Mouse (Mus musculus) midbrain, embryonic 16.5 days (tissue): ENCODE measurements around the gene Fat2. TPM values are rescaled to one million over a fixed set of nuclear protein-coding genes. Genes with fewer than 3 reads are reported as not detected.

Experiments
- ATAC-seq: fragments of 200-750 bp; cut with Nextera tagmentation; 2 replicates; pipeline ENCODE4 v1.8.0; 2017; ENCODE audit warnings: moderate TSS enrichment
- H3K27ac ChIP-seq: fragments of 300-500 bp; sonication (generic); 2 replicates; pipeline ENCODE4 v1.5.1; 2014; ENCODE audit warnings: mild to moderate bottlenecking, low read length, mixed read lengths
- H3K27me3 ChIP-seq: fragments of 300-500 bp; sonication (generic); 2 replicates; pipeline ENCODE4 v1.6.1; 2014; ENCODE audit warnings: low read depth, low read length, mixed read lengths; ENCODE audit not compliant: control insufficient read depth, insufficient read depth
- H3K36me3 ChIP-seq: fragments of 300-500 bp; sonication (generic); 2 replicates; pipeline ENCODE4 v1.6.1; 2014; ENCODE audit warnings: mild to moderate bottlenecking, low read length, moderate library complexity, mixed read lengths; ENCODE audit not compliant: control insufficient read depth, insufficient read depth
- H3K4me1 ChIP-seq: fragments of 300-500 bp; sonication (generic); 2 replicates; pipeline ENCODE4 v1.6.1; 2014; ENCODE audit warnings: mild to moderate bottlenecking, low read length, mixed read lengths; ENCODE audit not compliant: control insufficient read depth, insufficient read depth
- H3K4me2 ChIP-seq: fragments of 300-500 bp; sonication (generic); 2 replicates; pipeline ENCODE4 v1.6.1; 2014; ENCODE audit warnings: mild to moderate bottlenecking, low read length, mixed read lengths
- H3K4me3 ChIP-seq: fragments of 300-500 bp; sonication (generic); 2 replicates; pipeline ENCODE4 v1.5.1; 2014; ENCODE audit warnings: low read depth, mild to moderate bottlenecking, low read length, moderate library complexity, mixed read lengths
- H3K9ac ChIP-seq: fragments of 300-500 bp; sonication (generic); 2 replicates; pipeline ENCODE4 v1.6.1; 2014; ENCODE audit warnings: low read depth, low read length, mixed read lengths
- H3K9me3 ChIP-seq: fragments of 300-500 bp; sonication (generic); replicated peaks from 2 replicates; pipeline ENCODE4 v1.6.1; 2014; ENCODE audit warnings: mild to moderate bottlenecking, low read length, mixed read lengths; ENCODE audit not compliant: control insufficient read depth, poor library complexity, severe bottlenecking
- WGBS: fragments of 180-500 bp; shearing (Covaris S2); extraction: QIAGEN DNeasy Blood & Tissue Kit; methylation state at CpG from one replicate; pipeline ENCODE4 v1.1.7; 2014; 5-methylcytosine and 5-hydroxymethylcytosine counted together
- polyA plus RNA-seq: library from polyadenylated mRNA; unstranded; fragments of >200 nt; fragmentation: Nextera tagmentation; extraction: Ambion mirVana; gene quantifications from 2 replicates; pipeline ENCODE4 v1.2.1, GENCODE M21; 2015

Gene Fat2
- polyA plus RNA-seq, 1 experiment from 2014 or later = 0.08 TPM

DNA sequence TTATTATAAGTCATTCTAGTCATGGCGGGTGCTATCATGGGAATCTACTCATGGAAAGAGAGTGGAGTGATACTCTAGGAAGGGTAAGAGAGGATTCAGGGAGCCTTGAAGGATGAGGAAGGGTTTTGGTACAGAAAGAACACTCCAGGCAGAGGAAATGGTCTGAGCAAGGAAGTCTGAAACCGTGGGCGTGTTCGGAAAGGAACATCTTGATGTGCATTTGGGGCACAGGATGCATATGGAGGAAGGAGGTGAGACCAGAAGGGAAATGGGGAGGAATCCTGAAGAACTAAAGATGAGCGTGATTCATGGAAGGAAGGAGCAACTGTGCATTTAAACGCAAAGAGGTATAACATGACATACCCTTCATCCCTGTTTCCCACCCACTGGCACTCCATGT, 67.8 kb downstream of the Fat2 start:
- WGBS = 94% methylated on average over 6 of the region's 6 CpGs
- H3K9ac ChIP-seq = no peak overlapping the region
- no peaks in the 10 kb centered on the region for H3K4me1 ChIP-seq
- no peak overlapping the region for H3K4me3 ChIP-seq
- no peak overlapping the region for H3K4me2 ChIP-seq
- H3K27ac ChIP-seq = no peak overlapping the region
- H3K27me3 ChIP-seq = no peaks in the 10 kb centered on the region
- no peak for ATAC-seq
- H3K9me3 ChIP-seq = no peaks in the 10 kb centered on the region
- H3K36me3 ChIP-seq = no peaks in the 10 kb centered on the region

DNA sequence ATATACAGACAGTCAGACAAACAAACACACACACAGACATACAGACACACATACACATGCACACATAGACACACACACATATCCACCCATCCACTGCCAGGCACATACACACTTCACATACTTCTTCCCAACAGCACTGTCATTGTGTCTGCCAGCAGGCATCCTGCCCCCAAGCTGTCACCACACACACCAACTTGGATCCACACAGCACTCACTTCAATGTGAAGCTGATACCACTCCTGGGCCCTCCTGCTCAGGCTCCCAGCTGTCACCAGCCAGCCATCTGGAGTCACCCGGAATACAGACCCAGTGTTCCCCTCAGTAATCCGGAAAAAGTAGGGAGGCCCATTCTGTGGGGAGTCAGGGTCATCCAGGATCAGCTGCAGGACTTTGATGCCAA, 70.7 kb downstream of the Fat2 start:
- Histone ChIP-seq H3K36me3 (no peaks in the 10 kb centered on the region), H3K9ac (no peak overlapping the region), H3K27me3 (no peaks in the 10 kb centered on the region), H3K27ac (no peak overlapping the region), H3K4me3 (no peak overlapping the region), H3K4me2 (no peak overlapping the region), H3K4me1 (no peaks in the 10 kb centered on the region), H3K9me3 (no peaks in the 10 kb centered on the region)
- no peak for ATAC-seq
- WGBS = 58% methylated on average over 2 of the region's 2 CpGs

GRCm38 (mm10) chr11:55264318-55264717, 72.0 kb downstream of the Fat2 start:
- 92% methylated on average over 2 of the region's 2 CpGs for WGBS
- Histone ChIP-seq H3K27ac (no peak overlapping the region), H3K36me3 (no peaks in the 10 kb centered on the region), H3K4me1 (no peaks in the 10 kb centered on the region), H3K9me3 (no peaks in the 10 kb centered on the region), H3K4me2 (no peak overlapping the region), H3K4me3 (no peak overlapping the region), H3K27me3 (no peaks in the 10 kb centered on the region), H3K9ac (no peak overlapping the region)
- no peak for ATAC-seq

DNA sequence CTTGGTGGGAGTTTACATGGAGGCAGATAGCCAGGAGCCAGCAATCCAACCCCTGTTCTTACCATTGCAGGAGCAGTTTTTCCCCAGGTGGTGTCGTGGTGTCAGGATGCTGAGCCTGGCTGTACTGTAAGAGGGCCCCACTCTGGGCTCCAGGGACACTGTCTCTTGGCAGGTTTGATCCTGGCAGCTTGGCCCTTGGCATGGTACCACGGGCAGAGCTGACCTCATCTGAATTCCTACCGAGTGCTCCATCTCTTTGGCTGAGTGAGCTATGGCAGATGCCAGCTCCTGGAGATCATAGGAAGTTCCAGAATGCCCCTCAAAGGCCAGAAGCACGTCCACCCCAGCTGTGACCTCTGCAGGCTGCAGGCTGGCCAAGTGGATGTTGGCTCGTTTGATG, 74.4 kb downstream of the Fat2 start:
- no peak for ATAC-seq
- WGBS = 71% methylated on average over 5 of the region's 5 CpGs

GRCm38 (mm10) chr11:55261105-55261504, 75.3 kb downstream of the Fat2 start:
- no peak overlapping the region for H3K27ac ChIP-seq
- no peaks in the 10 kb centered on the region for H3K4me1 ChIP-seq
- no peak for ATAC-seq
- no peak overlapping the region for H3K4me2 ChIP-seq
- WGBS = 90% methylated on average over 4 of the region's 4 CpGs
- H3K9ac ChIP-seq = no peak overlapping the region
- no peak overlapping the region for H3K4me3 ChIP-seq
- no peaks in the 10 kb centered on the region for H3K27me3 ChIP-seq
- no peaks in the 10 kb centered on the region for H3K9me3 ChIP-seq
- H3K36me3 ChIP-seq = no peaks in the 10 kb centered on the region

More for the DNA sequence above, 74.4 kb downstream of the Fat2 start:
- H3K4me2 ChIP-seq = no peak overlapping the region
- no peaks in the 10 kb centered on the region for H3K36me3 ChIP-seq
- H3K27ac ChIP-seq = no peak overlapping the region
- no peaks in the 10 kb centered on the region for H3K9me3 ChIP-seq
- no peak overlapping the region for H3K4me3 ChIP-seq
- no peaks in the 10 kb centered on the region for H3K27me3 ChIP-seq
- no peak overlapping the region for H3K9ac ChIP-seq
- no peaks in the 10 kb centered on the region for H3K4me1 ChIP-seq

DNA sequence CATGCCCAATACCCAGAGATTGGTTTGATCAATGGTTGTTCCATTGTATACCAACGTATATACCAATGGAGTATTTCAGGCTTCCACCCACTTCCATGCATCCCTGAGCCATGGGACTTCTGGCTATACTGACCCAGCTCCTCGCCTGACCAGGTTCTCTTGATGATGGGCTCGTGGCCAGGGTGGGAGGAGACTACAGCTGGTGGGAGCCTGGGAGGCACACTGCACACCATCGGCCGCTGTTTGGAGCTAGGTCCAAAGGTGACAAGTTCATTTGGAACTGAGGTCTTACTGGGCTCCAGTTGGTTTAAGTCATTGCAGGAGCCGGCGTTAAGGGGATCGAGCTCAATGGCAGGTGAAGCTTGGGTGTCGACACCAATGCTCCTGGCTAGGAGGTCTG, 83.0 kb downstream of the Fat2 start:
- 87% methylated on average over 9 of the region's 9 CpGs for WGBS
- no peaks in the 10 kb centered on the region for H3K4me1 ChIP-seq
- H3K4me2 ChIP-seq = no peak overlapping the region
- no peak overlapping the region for H3K9ac ChIP-seq
- H3K9me3 ChIP-seq = no peaks in the 10 kb centered on the region
- no peak overlapping the region for H3K4me3 ChIP-seq
- H3K27me3 ChIP-seq = no peaks in the 10 kb centered on the region
- no peaks in the 10 kb centered on the region for H3K36me3 ChIP-seq
- ATAC-seq = no peak
- H3K27ac ChIP-seq = no peak overlapping the region

GRCm38 (mm10) chr11:55250527-55250926, 85.8 kb downstream of the Fat2 start:
- H3K27ac ChIP-seq = no peak overlapping the region

GRCm38 (mm10) chr11:55240556-55240955, 95.8 kb downstream of the Fat2 start:
- Histone ChIP-seq H3K4me2 (no peak overlapping the region), H3K27ac (no peak overlapping the region), H3K27me3 (no peaks in the 10 kb centered on the region), H3K9ac (no peak overlapping the region), H3K36me3 (no peaks in the 10 kb centered on the region), H3K4me3 (no peak overlapping the region), H3K9me3 (no peaks in the 10 kb centered on the region), H3K4me1 (no peaks in the 10 kb centered on the region)
- WGBS = 65% methylated on average over 7 of the region's 7 CpGs
- no peak for ATAC-seq

More at GRCm38 (mm10) chr11:55250527-55250926, 85.8 kb downstream of the Fat2 start:
- no peak overlapping the region for H3K9ac ChIP-seq
- no peaks in the 10 kb centered on the region for H3K9me3 ChIP-seq
- H3K4me2 ChIP-seq = no peak overlapping the region
- H3K4me3 ChIP-seq = no peak overlapping the region
- 81% methylated on average over 6 of the region's 6 CpGs for WGBS
- no peaks in the 10 kb centered on the region for H3K4me1 ChIP-seq
- no peak for ATAC-seq
- no peaks in the 10 kb centered on the region for H3K27me3 ChIP-seq
- no peaks in the 10 kb centered on the region for H3K36me3 ChIP-seq

DNA sequence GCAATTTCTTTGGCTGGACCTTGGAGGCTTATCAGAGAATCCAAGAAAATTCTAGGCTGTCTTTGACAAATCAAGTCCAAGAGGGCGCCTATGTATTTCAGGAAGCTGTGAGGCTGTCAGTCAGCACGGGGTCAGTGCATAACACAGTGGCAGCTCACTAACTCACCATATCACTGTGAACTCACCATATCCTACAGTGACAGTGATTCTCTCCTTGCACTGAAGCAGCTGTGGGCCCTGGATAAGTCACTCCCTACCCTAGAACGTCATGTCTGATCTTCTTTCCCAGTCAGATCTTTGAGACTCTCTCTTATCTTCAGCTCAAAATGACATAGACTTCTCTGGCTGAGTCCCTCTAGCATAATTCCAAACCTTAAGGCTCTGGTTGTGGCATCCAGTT, 96.9 kb downstream of the Fat2 start:
- 82% methylated on average over 3 of the region's 3 CpGs for WGBS
- H3K27ac ChIP-seq = no peak overlapping the region
- H3K4me3 ChIP-seq = no peak overlapping the region
- H3K9ac ChIP-seq = no peak overlapping the region
- H3K9me3 ChIP-seq = no peaks in the 10 kb centered on the region
- H3K27me3 ChIP-seq = no peaks in the 10 kb centered on the region
- no peaks in the 10 kb centered on the region for H3K4me1 ChIP-seq
- H3K4me2 ChIP-seq = no peak overlapping the region
- no peak for ATAC-seq
- no peaks in the 10 kb centered on the region for H3K36me3 ChIP-seq

GRCm38 (mm10) chr11:55236815-55237214, 99.5 kb downstream of the Fat2 start:
- Histone ChIP-seq H3K9me3 (no peaks in the 10 kb centered on the region), H3K4me1 (no peaks in the 10 kb centered on the region), H3K27me3 (no peaks in the 10 kb centered on the region), H3K4me3 (no peak overlapping the region), H3K27ac (no peak overlapping the region), H3K4me2 (no peak overlapping the region), H3K9ac (no peak overlapping the region), H3K36me3 (peaks cover 4% of the 10 kb centered on the region)
- WGBS = 94% methylated on average over 1 of the region's 1 CpGs
- ATAC-seq = no peak
